Mouse (Mus musculus) mammary gland, adult 2 months (tissue): ENCODE data around the gene Pitpna. TPM values are rescaled to one million over a fixed set of nuclear protein-coding genes. Genes with fewer than 3 reads are reported as not detected.

Source experiments
- polyA plus RNA-seq: library from polyadenylated mRNA; depleted of rRNA; stranded (reverse); fragments of >200 nt; gene quantifications from 2 replicates; pipeline ENCODE4 v1.2.3, GENCODE M21; 2012; ENCODE audit warnings: low replicate concordance; rRNA removed

Pitpna gene
- polyA plus RNA-seq = 52.6 and 82.6 TPM in 2 replicates

GRCm38 (mm10) chr11:75587493-75588284 is at the start of gene Pitpna:
TSS of gene Pitpna (plus strand) at chr11:75588097.

GRCm38 (mm10) chr11:75630645-75631229 is 42.8 kb downstream of the Pitpna start, which contains the start of gene Inpp5k:
TSS of gene Inpp5k (plus strand) at chr11:75630988.

GRCm38 (mm10) chr11:75650311-75650710 is 62.4 kb downstream of the Pitpna start, which contains the start of gene Myo1c:
TSS of gene Myo1c (plus strand) at chr11:75650504.

Other genes starting within 250 kb of the Pitpna start
- 15.8 and 22.2 TPM in 2 replicates for gene Rpa1, start 239.8 kb upstream of the Pitpna start, polyA plus RNA-seq
- gene Smyd4, start 239.7 kb upstream of the Pitpna start, polyA plus RNA-seq = 5.0 and 5.2 TPM in 2 replicates
- 737 and 913 TPM in 2 replicates for gene Serpinf1, start 165.4 kb upstream of the Pitpna start, polyA plus RNA-seq
- 0.50 and 4.5 TPM in 2 replicates for gene Serpinf2, start 148.5 kb upstream of the Pitpna start, polyA plus RNA-seq
- gene Wdr81, start 133.4 kb upstream of the Pitpna start, polyA plus RNA-seq = 18.9 and 37.8 TPM in 2 replicates
- gene Tlcd2, start 126.4 kb upstream of the Pitpna start, polyA plus RNA-seq = 53.5 and 54.9 TPM in 2 replicates
- gene Prpf8, start 101.3 kb upstream of the Pitpna start, polyA plus RNA-seq = 68.6 and 111 TPM in 2 replicates
- gene Rilp, start 78.0 kb upstream of the Pitpna start, polyA plus RNA-seq = 11.6 and 19.6 TPM in 2 replicates
- gene Scarf1, start 74.6 kb upstream of the Pitpna start, polyA plus RNA-seq = 23.6 and 35.5 TPM in 2 replicates
- gene Slc43a2, start 56.4 kb upstream of the Pitpna start, polyA plus RNA-seq = 47.2 and 65.6 TPM in 2 replicates
- 53.0 and 107 TPM in 2 replicates for gene Inpp5k, start 42.9 kb downstream of the Pitpna start, polyA plus RNA-seq
- gene Myo1c, start 62.4 kb downstream of the Pitpna start, polyA plus RNA-seq = 134 and 141 TPM in 2 replicates
- gene Crk, start 91.2 kb downstream of the Pitpna start, polyA plus RNA-seq = 37.2 and 132 TPM in 2 replicates
- 83.1 and 178 TPM in 2 replicates for gene Ywhae, start 144.8 kb downstream of the Pitpna start, polyA plus RNA-seq
- gene Doc2b, start 208.0 kb downstream of the Pitpna start, polyA plus RNA-seq = 1.1 and 1.7 TPM in 2 replicates